Mouse (Mus musculus): Measurements from ENCODE around the gene Stip1. TPM values are rescaled to one million over a fixed set of nuclear protein-coding genes. Genes with fewer than 3 reads are reported as not detected.

The Stip1 gene
- polyA plus RNA-seq, 1 experiment from 2014 or later: 175 TPM

DNA sequence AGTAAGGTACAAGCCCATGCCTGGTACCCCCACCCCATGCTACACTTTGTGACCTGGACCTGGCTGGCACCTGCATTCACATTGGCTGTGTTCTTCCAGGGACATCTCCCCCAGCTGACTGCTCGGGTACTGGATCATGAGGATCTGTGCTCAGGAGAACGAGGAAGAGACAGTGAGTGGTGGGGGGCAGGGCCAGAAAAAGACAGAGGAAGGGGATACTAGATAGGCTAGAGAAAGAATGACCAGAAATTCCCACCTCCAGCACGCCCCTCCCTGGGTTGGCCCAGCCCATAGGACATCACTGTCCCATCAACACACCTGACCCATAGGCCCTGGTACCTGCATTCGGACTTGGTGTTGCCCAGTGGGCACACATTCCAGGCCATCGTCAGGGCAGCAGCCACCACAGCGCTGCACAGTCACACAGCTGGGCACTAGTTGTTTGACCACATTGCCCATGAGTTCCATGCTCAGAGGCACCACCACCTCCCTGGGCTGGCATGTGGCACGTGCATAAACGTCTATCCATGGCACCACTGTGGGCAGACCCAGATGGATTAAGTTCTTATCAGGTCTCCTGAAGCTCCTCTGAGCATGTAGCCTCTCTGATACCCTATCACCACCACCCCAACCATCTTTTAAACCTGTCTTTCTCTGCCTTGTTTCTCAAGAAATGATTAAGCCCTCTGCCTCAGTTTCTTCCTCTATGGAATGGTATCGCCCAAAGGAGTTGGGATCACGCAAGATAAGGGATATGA, 53.6 kb downstream of the Stip1 start:
- Histone ChIP-seq H3K9me3 (ENCODE audit: control insufficient read depth, low read length) (no peaks in the 10 kb centered on the region), H3K4me3 (ENCODE audit: control insufficient read depth in 1 of 2, insufficient read depth in 1 of 2, low read depth in 1 of 2, low read length in 2 of 2) (peak overlapping the region; percentile 69 to 81), H3K27me3 (ENCODE audit: control insufficient read depth, insufficient read depth, low read length) (no peaks in the 10 kb centered on the region), H3K4me2 (ENCODE audit: low read length) (peak overlapping the region; percentile 75), H3K9ac (ENCODE audit: low read length) (peak overlapping the region; percentile 90), H3K4me1 (ENCODE audit: control insufficient read depth in 2 of 2, insufficient read depth in 2 of 2, low read length in 2 of 2) (peaks cover 13 to 23% of the 10 kb centered on the region in 2 experiments), H3K27ac (replicated peaks in 1 of 2; ENCODE audit: control insufficient read depth in 1 of 2, insufficient read depth in 1 of 2, low read depth in 2 of 2, low read length in 2 of 2) (peak overlapping the region; percentile 91 to 98; a peak in 3 of 4 replicates), H3K36me3 (ENCODE audit: control insufficient read depth, insufficient read depth, low read length) (peaks cover 49% of the 10 kb centered on the region)
- WGBS: 62% methylated on average over 10 of the region's 10 CpGs
- ATAC-seq (ENCODE audit: insufficient number of reproducible peaks, insufficient read depth, low FRiP score, low read depth): no peak

- H3K27me3 ChIP-seq (ENCODE audit: control insufficient read depth, insufficient read depth, low read length): no peaks in the 10 kb centered on the region
- ATAC-seq (ENCODE audit: insufficient number of reproducible peaks, insufficient read depth, low FRiP score, low read depth): no peak
- 0 out of 2 replicates have a peak overlapping the region, but pooled peaks have one; percentile 90 for H3K9ac ChIP-seq (ENCODE audit: low read length)
- no peak overlapping the region for H3K4me2 ChIP-seq (ENCODE audit: low read length)
- H3K4me1 ChIP-seq (ENCODE audit: control insufficient read depth in 2 of 2, insufficient read depth in 2 of 2, low read length in 2 of 2): peaks cover 13 to 25% of the 10 kb centered on the region in 2 experiments
- peaks cover 49% of the 10 kb centered on the region for H3K36me3 ChIP-seq (ENCODE audit: control insufficient read depth, insufficient read depth, low read length)
- no peak overlapping the region for H3K4me3 ChIP-seq (ENCODE audit: control insufficient read depth in 1 of 2, insufficient read depth in 1 of 2, low read depth in 1 of 2, low read length in 2 of 2)
- H3K27ac ChIP-seq (replicated peaks in 1 of 2; ENCODE audit: control insufficient read depth in 1 of 2, insufficient read depth in 1 of 2, low read depth in 2 of 2, low read length in 2 of 2): no peak overlapping the region
- no peaks in the 10 kb centered on the region for H3K9me3 ChIP-seq (ENCODE audit: control insufficient read depth, low read length)
- 81% methylated on average over 19 of the region's 19 CpGs for WGBS
Measured at GRCm38 (mm10) chr19:6985300-6985699, 54.5 kb downstream of the Stip1 start.

DNA sequence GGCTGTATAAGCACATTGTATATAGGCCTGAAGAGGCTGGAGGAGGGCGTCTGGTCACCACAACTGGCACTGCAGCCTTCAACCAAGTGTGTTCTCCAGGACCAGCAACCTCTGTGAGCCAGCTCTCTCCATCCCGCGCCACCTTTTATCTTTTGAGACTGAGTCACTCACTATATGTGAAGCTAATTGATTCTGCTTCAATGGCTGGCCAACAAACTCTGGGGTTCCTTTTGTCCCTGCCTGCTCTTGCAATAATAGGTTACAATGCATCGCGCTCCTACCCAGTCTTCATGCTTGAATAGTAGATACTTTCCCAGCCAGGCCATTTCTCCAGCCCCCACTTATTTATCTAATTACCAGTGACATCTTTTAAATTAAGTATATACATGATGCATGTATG, 56.1 kb downstream of the Stip1 start:
- Histone ChIP-seq H3K4me1 (ENCODE audit: control insufficient read depth in 2 of 2, insufficient read depth in 2 of 2, low read length in 2 of 2) (peaks cover 20 to 31% of the 10 kb centered on the region in 2 experiments), H3K4me3 (ENCODE audit: control insufficient read depth in 1 of 2, insufficient read depth in 1 of 2, low read depth in 1 of 2, low read length in 2 of 2) (no peak overlapping the region), H3K9ac (ENCODE audit: low read length) (no peak overlapping the region), H3K4me2 (ENCODE audit: low read length) (no peak overlapping the region), H3K27me3 (ENCODE audit: control insufficient read depth, insufficient read depth, low read length) (no peaks in the 10 kb centered on the region), H3K27ac (replicated peaks in 1 of 2; ENCODE audit: control insufficient read depth in 1 of 2, insufficient read depth in 1 of 2, low read depth in 2 of 2, low read length in 2 of 2) (no peak overlapping the region), H3K36me3 (ENCODE audit: control insufficient read depth, insufficient read depth, low read length) (peaks cover 49% of the 10 kb centered on the region), H3K9me3 (ENCODE audit: control insufficient read depth, low read length) (no peaks in the 10 kb centered on the region)
- 95% methylated on average over 5 of the region's 5 CpGs for WGBS
- ATAC-seq (ENCODE audit: insufficient number of reproducible peaks, insufficient read depth, low FRiP score, low read depth): no peak

DNA sequence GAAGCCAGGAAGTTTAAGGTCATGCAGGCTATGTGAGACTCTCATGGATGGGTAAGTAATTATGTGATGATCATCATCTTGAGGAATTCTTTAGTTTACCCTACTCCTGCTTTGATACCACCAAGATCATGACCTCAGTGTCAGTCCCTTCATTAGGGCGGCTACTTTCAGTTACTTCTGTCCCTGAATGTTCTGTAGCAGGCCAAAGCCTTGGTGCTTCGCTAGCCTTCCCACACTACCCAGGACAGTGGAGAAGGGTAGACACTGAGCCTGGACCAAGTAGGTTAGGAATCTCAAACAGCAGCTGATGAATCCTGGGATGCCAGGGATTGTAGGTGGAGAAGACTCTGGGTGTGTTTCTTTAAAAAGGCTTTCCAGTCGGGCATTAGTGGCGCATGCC, 58.3 kb downstream of the Stip1 start:
- Histone ChIP-seq H3K9ac (ENCODE audit: low read length) (peak overlapping the region; percentile 85; the same call in 1 of the 2 replicates), H3K4me2 (ENCODE audit: low read length) (peak overlapping the region; percentile 71)

GRCm38 (mm10) chr19:6980381-6981093, 59.2 kb downstream of the Stip1 start, which contains the start of gene Fkbp2:
Gene Fkbp2, minus strand, starts transcription at chr19:6980501.
- ATAC-seq (ENCODE audit: insufficient number of reproducible peaks, insufficient read depth, low FRiP score, low read depth): peak; percentile 88
- peak within 1 kb of the TSS; percentile 97 to 99 for H3K27ac ChIP-seq (replicated peaks in 1 of 2; ENCODE audit: control insufficient read depth in 1 of 2, insufficient read depth in 1 of 2, low read depth in 2 of 2, low read length in 2 of 2)
- peak within 1 kb of the TSS; percentile 75 to 80 for H3K4me3 ChIP-seq (ENCODE audit: control insufficient read depth in 1 of 2, insufficient read depth in 1 of 2, low read depth in 1 of 2, low read length in 2 of 2)
- H3K4me1 ChIP-seq (ENCODE audit: control insufficient read depth in 2 of 2, insufficient read depth in 2 of 2, low read length in 2 of 2): peaks cover 18 to 38% of the 10 kb centered on the region in 2 experiments; a peak in 3 of 4 replicates
- H3K9me3 ChIP-seq (ENCODE audit: control insufficient read depth, low read length): no peaks in the 10 kb centered on the region
- peaks cover 66% of the 10 kb centered on the region for H3K36me3 ChIP-seq (ENCODE audit: control insufficient read depth, insufficient read depth, low read length)
- H3K9ac ChIP-seq (ENCODE audit: low read length): peak within 1 kb of the TSS; percentile 85
- WGBS: under 1% methylated on average over 38 of the region's 38 CpGs
- peak within 1 kb of the TSS; percentile 71 for H3K4me2 ChIP-seq (ENCODE audit: low read length)
- no peaks in the 10 kb centered on the region for H3K27me3 ChIP-seq (ENCODE audit: control insufficient read depth, insufficient read depth, low read length)

More for the DNA sequence above, 58.3 kb downstream of the Stip1 start:
- Histone ChIP-seq H3K36me3 (ENCODE audit: control insufficient read depth, insufficient read depth, low read length) (peaks cover 70% of the 10 kb centered on the region), H3K27ac (replicated peaks in 1 of 2; ENCODE audit: control insufficient read depth in 1 of 2, insufficient read depth in 1 of 2, low read depth in 2 of 2, low read length in 2 of 2) (peak overlapping the region; percentile 14 to 97; a peak in 2 of 4 replicates), H3K9me3 (ENCODE audit: control insufficient read depth, low read length) (no peaks in the 10 kb centered on the region), H3K4me1 (ENCODE audit: control insufficient read depth in 2 of 2, insufficient read depth in 2 of 2, low read length in 2 of 2) (peaks cover 23 to 40% of the 10 kb centered on the region in 2 experiments), H3K4me3 (ENCODE audit: control insufficient read depth in 1 of 2, insufficient read depth in 1 of 2, low read depth in 1 of 2, low read length in 2 of 2) (peak overlapping the region in 1 of 2 experiments; percentile 75; a peak in 2 of 4 replicates), H3K27me3 (ENCODE audit: control insufficient read depth, insufficient read depth, low read length) (no peaks in the 10 kb centered on the region)
- 86% methylated on average over 4 of the region's 4 CpGs for WGBS
- ATAC-seq (ENCODE audit: insufficient number of reproducible peaks, insufficient read depth, low FRiP score, low read depth): no peak

DNA sequence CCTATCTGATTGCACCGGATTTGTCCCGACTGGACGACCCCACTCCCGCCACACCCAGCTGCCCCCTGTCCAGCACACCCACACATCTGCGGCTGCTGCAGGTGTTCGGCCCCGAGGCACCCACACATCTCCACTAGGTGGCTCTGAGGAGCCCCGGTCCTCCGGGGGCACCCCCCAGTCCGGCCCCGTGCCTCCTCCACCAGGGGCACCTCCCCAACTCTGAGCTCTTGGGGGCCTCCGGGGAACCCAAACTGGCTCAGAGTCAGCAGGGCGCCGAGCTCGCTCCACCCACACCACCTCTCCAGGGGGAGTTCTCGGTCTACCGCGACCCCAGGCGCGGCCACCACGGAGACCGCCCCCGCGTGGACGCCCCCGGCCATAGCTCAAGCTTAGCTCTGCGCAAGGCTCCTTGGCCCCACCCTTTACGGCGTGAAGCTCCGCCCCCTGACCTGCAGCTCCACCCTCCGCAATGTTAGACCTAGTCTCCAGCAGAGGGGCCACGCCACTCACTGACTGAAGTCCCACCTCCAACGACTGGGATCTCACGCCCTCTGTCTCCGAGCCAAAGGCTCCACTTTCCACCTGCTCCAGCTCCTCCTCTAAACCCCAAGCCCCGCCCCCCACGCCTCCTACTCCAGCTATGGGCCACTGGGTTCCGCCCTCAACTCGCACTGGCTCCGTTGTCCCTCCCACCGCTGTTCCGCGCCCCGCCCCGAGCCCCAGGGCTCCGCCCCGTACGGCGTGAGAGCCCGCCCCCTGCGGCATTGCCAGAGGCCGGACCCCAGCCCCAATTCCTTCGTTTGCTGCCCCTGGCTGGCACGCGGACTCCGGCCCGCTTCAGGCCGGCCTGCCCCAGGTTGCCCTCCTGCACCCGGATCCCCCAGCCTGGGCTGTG, 60.0 kb downstream of the Stip1 start:
- H3K27me3 ChIP-seq (ENCODE audit: control insufficient read depth, insufficient read depth, low read length): no peaks in the 10 kb centered on the region
- peak overlapping the region; percentile 71 for H3K4me2 ChIP-seq (ENCODE audit: low read length)
- H3K4me1 ChIP-seq (ENCODE audit: control insufficient read depth in 2 of 2, insufficient read depth in 2 of 2, low read length in 2 of 2): peaks cover 18 to 38% of the 10 kb centered on the region in 2 experiments; a peak in 3 of 4 replicates
- under 1% methylated on average over 58 of the region's 59 CpGs for WGBS
- ATAC-seq (ENCODE audit: insufficient number of reproducible peaks, insufficient read depth, low FRiP score, low read depth): peak; percentile 92
- H3K9ac ChIP-seq (ENCODE audit: low read length): peak overlapping the region; percentile 85
- H3K9me3 ChIP-seq (ENCODE audit: control insufficient read depth, low read length): no peaks in the 10 kb centered on the region
- peak overlapping the region; percentile 75 to 80 for H3K4me3 ChIP-seq (ENCODE audit: control insufficient read depth in 1 of 2, insufficient read depth in 1 of 2, low read depth in 1 of 2, low read length in 2 of 2)
- peak overlapping the region; percentile 86 to 97 for H3K27ac ChIP-seq (replicated peaks in 1 of 2; ENCODE audit: control insufficient read depth in 1 of 2, insufficient read depth in 1 of 2, low read depth in 2 of 2, low read length in 2 of 2)
- peaks cover 58% of the 10 kb centered on the region for H3K36me3 ChIP-seq (ENCODE audit: control insufficient read depth, insufficient read depth, low read length)

Data from heart, embryonic 14.5 days (tissue).